13 mouse cellular contexts compared by ENCODE assay signal in the genomic region with DNA sequence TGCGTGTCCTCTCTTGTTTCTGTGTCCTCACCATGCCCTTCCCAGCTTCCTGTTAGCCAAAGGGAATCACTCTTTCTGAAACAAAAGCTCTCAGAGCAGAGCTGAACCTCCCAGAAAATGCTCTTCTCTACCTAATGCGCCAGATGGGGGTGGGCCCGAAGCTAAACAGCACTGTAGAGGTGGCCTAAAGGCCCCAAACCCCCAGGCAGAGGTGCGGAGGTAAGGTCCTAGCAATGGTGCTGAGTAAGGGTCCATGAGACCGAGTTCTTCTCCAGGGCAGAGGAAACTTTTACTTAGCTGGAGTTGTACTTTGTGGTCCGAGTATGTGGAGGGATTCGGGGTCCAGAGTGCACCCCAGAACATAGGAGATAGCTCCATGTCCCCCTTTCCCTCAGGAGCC. TPM values are rescaled to one million over a fixed set of nuclear protein-coding genes. Genes with fewer than 3 reads are reported as not detected.
A peak's percentile ranks its signal among the peaks of the same experiment; 100 is the strongest.
DNase-seq lines count a peak whose midpoint lies in the region.
"Had no signal": no experiment of that assay in that cellular context is flagged by ENCODE, and none has a peak within 500 bp of the region (broad histone marks: within the 10 kb centered on the region; RNA-seq: fewer than 3 reads in every experiment).

No protein-coding gene starts in this region.

- peak; percentile 1 to 5 for DNase-seq in B cell, adult 2 months
- peak; percentile 2 for DNase-seq in cerebellum, adult 11-12 months
- peak; percentile 8 for DNase-seq in gastrocnemius, adult 8-10 months (ENCODE audit: low spot score in 2 of 2)
- DNase-seq in heart, adult 11 months: peak; percentile 92
- DNase-seq in kidney, postnatal 4 days: peak; percentile 1 to 2
- peak; percentile 18 for DNase-seq in spleen, adult 12 weeks (ENCODE audit: low spot score)
- DNase-seq in testis, postnatal 14 days (ENCODE audit: low spot score): peak; percentile 4
- peak; percentile 11 for DNase-seq in thymus, postnatal 4 days

RNA-seq across cellular contexts. Expression of a gene that starts 8.2 kb away (rescaled TPM):
- not detected for total RNA-seq in gastrocnemius, adult 8-10 months (2022)
- total RNA-seq: adrenal gland, postnatal 4 days; common myeloid progenitor, adult 5-6 weeks; left cerebral cortex, postnatal 14 days; megakaryocyte progenitor cell, adult 5-6 weeks; midbrain, postnatal 0 days had no signal

RNA-seq across cellular contexts. Expression of a gene that starts 25.6 kb away (rescaled TPM):
- total RNA-seq in gastrocnemius, adult 8-10 months (2022): not detected
- total RNA-seq: common myeloid progenitor, adult 5-6 weeks; megakaryocyte progenitor cell, adult 5-6 weeks had no signal

Comparison
In these comparisons a context has a peak if more than half of its experiments do, and no peak if none do; other contexts are left out.
1. Peak in every context shown above with its lines: DNase-seq.
2. DNase-seq: peak in every context shown above with its lines; median percentile 92 in heart, adult 11 months; 18 in spleen, adult 12 weeks; 11 in thymus, postnatal 4 days; 8 in gastrocnemius, adult 8-10 months; 4 in testis, postnatal 14 days; 3 in B cell, adult 2 months; 2 in cerebellum, adult 11-12 months; 2 in kidney, postnatal 4 days.